Mouse (Mus musculus): ENCODE results near the gene Pygm.

Gene Pygm

GRCm38 (mm10) chr19:6385419-6385818, 1.2 kb downstream of the Pygm start:
- 85% methylated on average over 5 of the region's 5 CpGs for WGBS

- WGBS: 95% methylated on average over 7 of the region's 7 CpGs
Observed at GRCm38 (mm10) chr19:6385821-6386220, 1.6 kb downstream of the Pygm start.

GRCm38 (mm10) chr19:6386234-6386633, 2.0 kb downstream of the Pygm start:
- WGBS: 84% methylated on average over 9 of the region's 9 CpGs

- WGBS: 84% methylated on average over 13 of the region's 13 CpGs
Observed at GRCm38 (mm10) chr19:6388006-6388405, 3.8 kb downstream of the Pygm start.

- 28% methylated on average over 16 of the region's 16 CpGs for WGBS
Observed at GRCm38 (mm10) chr19:6389803-6390202, 5.6 kb downstream of the Pygm start.

- 77% methylated on average over 6 of the region's 6 CpGs for WGBS
Observed at GRCm38 (mm10) chr19:6390251-6390650, 6.1 kb downstream of the Pygm start.

- 97% methylated on average over 14 of the region's 14 CpGs for WGBS
Observed at GRCm38 (mm10) chr19:6392743-6393393, 8.7 kb downstream of the Pygm start.

GRCm38 (mm10) chr19:6393637-6394036, 9.4 kb downstream of the Pygm start:
- WGBS: 93% methylated on average over 16 of the region's 16 CpGs

GRCm38 (mm10) chr19:6396237-6396636, 12.0 kb downstream of the Pygm start:
- WGBS: 58% methylated on average over 5 of the region's 5 CpGs

GRCm38 (mm10) chr19:6397582-6398249, 13.5 kb downstream of the Pygm start:
- WGBS: 90% methylated on average over 22 of the region's 22 CpGs

- WGBS: 3% methylated on average over 39 of the region's 39 CpGs
Observed at GRCm38 (mm10) chr19:6398447-6399284, 14.5 kb downstream of the Pygm start.

GRCm38 (mm10) chr19:6399285-6400095, 15.3 kb downstream of the Pygm start, which contains the start of gene Rasgrp2:
TSS of gene Rasgrp2 (plus strand) at chr19:6399340.
- WGBS: 2% methylated on average over 86 of the region's 87 CpGs

GRCm38 (mm10) chr19:6400096-6401086, 16.2 kb downstream of the Pygm start:
- 3% methylated on average over 29 of the region's 29 CpGs for WGBS

GRCm38 (mm10) chr19:6401131-6401815, 17.1 kb downstream of the Pygm start:
- WGBS: under 1% methylated on average over 32 of the region's 32 CpGs

- WGBS: 37% methylated on average over 9 of the region's 9 CpGs
Observed at GRCm38 (mm10) chr19:6401951-6402350, 17.8 kb downstream of the Pygm start.

GRCm38 (mm10) chr19:6403869-6404268, 19.7 kb downstream of the Pygm start:
- WGBS: 81% methylated on average over 10 of the region's 10 CpGs

GRCm38 (mm10) chr19:6405433-6405832, 21.2 kb downstream of the Pygm start:
- WGBS: 76% methylated on average over 10 of the region's 10 CpGs

- WGBS: 81% methylated on average over 8 of the region's 8 CpGs
Observed at GRCm38 (mm10) chr19:6407109-6407508, 22.9 kb downstream of the Pygm start.

GRCm38 (mm10) chr19:6407816-6408510, 23.8 kb downstream of the Pygm start:
- WGBS: 70% methylated on average over 16 of the region's 16 CpGs

Measured in cerebral cortex, adult 2 months (tissue).